Mouse (Mus musculus): ENCODE results near the gene Krt14.
"Not testable (repeated sequence)": the region's sequence is repeated elsewhere in the genome, so short reads cannot be mapped to it uniquely, and the experiment has no call there.

Krt14 gene

GRCm38 (mm10) chr11:100207498-100207897 is at the start of gene Krt14:
Gene Krt14 (minus strand): TSS chr11:100207548.
- DNase-seq (ENCODE audit: low spot score in 2 of 2) = no peak

DNA sequence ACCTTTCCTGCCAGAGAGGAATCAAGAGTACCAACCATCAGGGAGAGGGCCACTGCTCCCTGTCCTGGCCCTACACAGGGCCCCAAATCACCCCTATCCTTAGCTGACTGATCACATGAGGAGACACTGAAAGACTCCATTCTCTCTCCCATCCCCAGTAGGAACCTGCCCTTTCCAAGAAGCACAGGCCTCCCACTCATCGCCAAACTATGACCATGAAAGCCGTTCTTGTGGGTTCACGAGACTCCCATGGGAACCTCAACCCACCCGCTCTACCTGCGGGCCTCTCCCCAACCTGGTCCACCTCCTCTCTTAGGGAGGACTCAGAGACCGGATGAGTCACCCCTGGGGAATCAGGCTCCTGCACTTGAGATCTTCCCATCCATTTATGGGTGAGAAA is 48.2 kb upstream of the Krt14 start:
- DNase-seq (ENCODE audit: low spot score in 2 of 2) = no peak

DNA sequence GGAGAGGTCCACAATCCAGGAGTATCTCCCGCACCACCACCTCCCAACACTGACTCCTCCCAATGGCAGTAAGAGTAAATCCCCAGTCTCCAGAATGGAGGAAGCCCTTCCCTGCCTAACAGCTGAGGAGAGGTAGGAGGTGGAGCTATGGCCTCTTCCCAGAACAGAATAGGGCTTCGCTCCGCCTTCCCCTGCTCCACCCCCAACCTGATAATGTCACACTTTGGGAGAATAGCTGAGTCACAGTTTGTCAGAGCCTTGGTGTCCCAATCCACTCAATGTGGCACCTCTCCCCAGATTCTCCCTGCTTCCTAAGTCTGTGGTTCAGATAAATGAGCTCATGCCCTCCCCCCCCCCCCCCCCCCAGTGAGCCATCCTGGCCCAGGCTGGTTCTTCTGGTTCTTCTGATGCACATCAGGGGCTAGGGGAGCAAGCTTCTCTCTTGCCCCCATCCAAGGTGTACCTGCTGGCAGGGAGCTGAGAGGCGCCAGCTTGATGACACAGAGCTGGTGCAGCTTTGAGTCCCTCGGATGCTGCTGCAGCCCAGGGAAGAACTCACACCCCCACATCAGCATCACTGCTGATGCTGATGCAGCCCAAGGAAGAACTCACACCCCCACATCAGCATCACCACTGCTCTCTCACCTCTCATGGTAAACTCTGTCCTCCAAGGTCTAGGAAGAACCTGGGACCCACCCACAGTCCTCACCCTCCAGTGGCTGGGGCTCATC is 47.2 kb upstream of the Krt14 start:
- DNase-seq (ENCODE audit: low spot score in 2 of 2) = no peak

GRCm38 (mm10) chr11:100248852-100249465 is 41.6 kb upstream of the Krt14 start, which contains the start of gene Krt16:
Gene Krt16 (minus strand): TSS chr11:100248902.
- no peak for DNase-seq (ENCODE audit: low spot score in 2 of 2)

DNA sequence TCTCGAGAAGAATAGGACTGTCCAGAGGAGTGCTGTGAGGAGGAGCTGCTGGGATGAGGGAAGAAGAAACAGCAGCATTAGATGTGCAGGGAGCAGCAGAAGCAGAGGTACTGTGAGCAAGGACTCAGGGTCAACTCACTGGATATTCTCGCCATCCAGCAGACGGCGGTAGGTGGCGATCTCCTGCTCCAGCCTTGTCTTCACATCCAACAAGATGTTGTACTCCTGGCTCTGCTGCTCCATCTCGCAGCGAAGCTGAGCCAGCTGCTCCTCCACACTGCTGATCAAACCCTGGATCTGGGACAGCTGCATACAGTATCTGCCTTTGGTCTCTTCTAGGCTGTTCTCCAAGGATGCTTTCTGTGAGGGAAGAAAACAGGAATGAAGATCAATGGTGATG is 39.1 kb upstream of the Krt14 start:
- peak in 1 of 2 experiments; percentile 4 for DNase-seq (ENCODE audit: low spot score in 2 of 2)

- not testable (repeated sequence) for DNase-seq (ENCODE audit: low spot score in 2 of 2)
These were observed 32.9 kb upstream of the Krt14 start for GRCm38 (mm10) chr11:100240272-100240671.

DNA sequence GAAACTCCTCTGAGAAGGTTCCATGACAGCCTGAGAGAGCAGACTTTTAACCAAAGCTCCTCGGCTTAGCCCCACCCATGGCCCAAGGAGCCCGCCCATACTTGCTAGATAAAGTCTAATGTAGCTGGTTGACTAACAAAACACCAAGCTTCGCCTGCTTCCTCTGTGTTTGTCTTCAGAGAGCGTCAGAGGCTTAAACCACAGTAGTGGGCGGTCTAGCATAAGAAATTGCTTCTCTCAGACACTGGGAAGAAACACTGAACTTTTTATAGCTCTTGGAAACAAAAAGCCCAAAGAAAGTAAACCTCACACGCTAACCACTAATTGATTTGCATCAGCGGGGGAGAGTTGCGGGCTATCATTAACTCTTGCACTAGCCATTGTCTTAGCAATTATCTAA is 14.4 kb upstream of the Krt14 start:
- DNase-seq (ENCODE audit: low spot score in 2 of 2) = no peak

GRCm38 (mm10) chr11:100219304-100219703 is 12.0 kb upstream of the Krt14 start:
- DNase-seq (ENCODE audit: low spot score in 2 of 2) = no peak

DNA sequence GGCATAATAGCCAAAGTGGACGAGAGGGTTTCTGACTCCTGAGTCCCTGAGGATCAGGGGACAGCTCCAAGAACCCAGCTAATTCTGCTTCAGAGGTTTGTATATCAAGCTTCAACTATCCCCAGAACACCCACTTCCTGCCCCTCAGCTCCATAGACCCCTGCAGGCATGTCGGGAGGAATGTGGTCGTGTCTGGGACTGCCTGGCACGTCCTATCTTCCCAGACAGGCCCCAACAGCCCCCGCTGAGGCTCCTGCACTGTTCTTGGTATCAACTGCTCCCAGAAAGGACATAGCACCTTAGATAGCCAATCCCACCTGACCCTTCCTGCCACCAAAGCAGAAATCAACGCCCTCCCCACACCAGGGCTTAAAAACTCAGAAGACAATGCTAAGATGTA is 1.2 kb upstream of the Krt14 start:
- no peak for DNase-seq (ENCODE audit: low spot score in 2 of 2)

GRCm38 (mm10) chr11:100203448-100203847 is 3.9 kb downstream of the Krt14 start:
- DNase-seq (ENCODE audit: low spot score in 2 of 2) = no peak

DNA sequence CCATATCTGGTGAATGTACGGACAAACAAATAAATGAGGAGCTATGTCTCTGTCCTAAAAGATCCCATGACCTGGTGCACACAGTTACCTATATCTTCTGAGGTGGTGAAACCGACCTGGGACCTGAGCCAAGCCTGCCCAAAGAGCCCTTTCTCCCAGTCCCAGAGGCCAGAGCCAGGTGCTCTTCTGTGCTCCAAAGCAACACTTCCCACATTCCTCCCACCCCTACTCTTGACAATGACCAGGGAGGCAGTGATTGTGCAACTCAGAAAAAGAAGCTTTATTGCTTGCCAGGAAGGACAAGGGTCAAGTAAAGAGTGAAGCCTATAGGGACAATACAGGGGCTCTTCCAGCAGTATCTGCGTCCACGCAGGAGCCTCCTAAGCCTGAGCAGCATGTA is 4.4 kb downstream of the Krt14 start:
- no peak for DNase-seq (ENCODE audit: low spot score in 2 of 2)

GRCm38 (mm10) chr11:100200104-100200820 is 7.1 kb downstream of the Krt14 start:
- peak; percentile 37 to 57 for DNase-seq (ENCODE audit: low spot score in 2 of 2)

DNA sequence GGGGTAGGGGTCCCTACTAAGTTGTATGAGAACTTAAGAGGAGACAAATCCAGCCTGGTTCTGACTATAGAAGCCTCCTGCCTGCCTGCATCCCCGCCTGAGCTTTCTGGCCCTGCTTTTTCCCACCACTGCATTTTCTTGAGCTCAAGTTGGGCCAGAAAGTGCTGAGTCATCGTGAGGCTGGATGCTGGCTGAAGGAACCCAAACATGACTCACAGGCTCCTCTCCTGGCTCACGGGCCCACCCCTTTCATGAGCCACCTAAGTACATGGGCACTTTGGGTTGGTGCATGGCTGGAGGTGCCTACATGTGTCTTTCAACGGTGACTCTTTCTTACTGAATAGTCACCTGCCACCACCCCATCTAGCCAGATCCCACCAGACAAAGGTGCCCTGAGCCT is 8.7 kb downstream of the Krt14 start:
- peak; percentile 57 to 60 for DNase-seq (ENCODE audit: low spot score in 2 of 2)

- peak; percentile 64 to 72 for DNase-seq (ENCODE audit: low spot score in 2 of 2)
These were observed 14.4 kb downstream of the Krt14 start, which contains the start of gene Krt9 for GRCm38 (mm10) chr11:100192992-100193391. Gene Krt9 (minus strand): TSS chr11:100193246.

GRCm38 (mm10) chr11:100191820-100192219 is 15.5 kb downstream of the Krt14 start:
- DNase-seq (ENCODE audit: low spot score in 2 of 2) = no peak

DNA sequence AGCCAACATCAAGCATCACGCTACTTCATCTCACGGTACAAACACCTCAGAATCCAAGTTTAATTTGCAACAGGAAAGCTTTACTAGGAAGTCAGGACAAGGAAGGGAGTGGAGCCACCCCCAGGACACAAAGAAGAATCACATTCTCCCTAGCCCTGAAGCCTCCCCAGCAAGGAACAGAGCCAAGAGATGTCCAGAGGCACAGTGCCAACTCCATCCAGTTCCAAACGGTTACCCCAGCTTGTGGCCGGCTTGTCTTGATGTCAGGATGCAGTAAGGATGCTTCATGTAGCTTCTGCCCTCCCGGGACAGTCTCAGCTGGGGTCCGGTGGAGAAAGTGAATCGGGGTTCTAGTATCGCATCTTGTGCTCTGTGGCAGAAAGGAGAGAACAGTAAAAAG is 20.6 kb downstream of the Krt14 start:
- no peak for DNase-seq (ENCODE audit: low spot score in 2 of 2)

DNA sequence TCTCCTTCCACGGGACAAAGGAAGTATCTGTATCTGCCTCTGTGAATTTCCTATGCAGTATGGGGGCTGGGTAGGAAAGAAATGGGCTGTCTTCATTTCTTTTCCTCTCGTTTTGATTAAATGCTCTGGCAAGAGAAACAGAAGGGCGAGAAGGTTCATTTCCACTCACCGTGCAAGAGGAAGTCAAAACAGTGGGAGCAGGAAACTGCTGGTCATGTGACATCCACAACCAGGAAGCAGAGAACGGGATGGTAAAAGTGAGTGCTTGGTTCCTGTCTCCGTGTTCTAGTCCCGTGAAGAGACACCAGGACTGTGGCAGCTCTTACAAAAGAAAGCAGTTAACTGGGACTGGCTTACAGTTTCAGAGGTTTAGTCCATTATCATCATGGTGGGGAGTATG is 25.6 kb downstream of the Krt14 start:
- DNase-seq (ENCODE audit: low spot score in 2 of 2) = no peak

GRCm38 (mm10) chr11:100179260-100179659 is 28.1 kb downstream of the Krt14 start:
- DNase-seq (ENCODE audit: low spot score in 2 of 2) = no peak

- DNase-seq (ENCODE audit: low spot score in 2 of 2) = no peak
These were observed 29.0 kb downstream of the Krt14 start for GRCm38 (mm10) chr11:100178307-100178706.

- DNase-seq (ENCODE audit: low spot score in 2 of 2) = no peak
These were observed 30.6 kb downstream of the Krt14 start for GRCm38 (mm10) chr11:100176791-100177190.

GRCm38 (mm10) chr11:100168765-100169762 is 38.3 kb downstream of the Krt14 start:
- DNase-seq (ENCODE audit: low spot score in 2 of 2) = peak; percentile 72 to 82
